Mouse (Mus musculus) cerebellum, adult 18-20 months (tissue): ENCODE measurements at regions not wholly inside any gene's neighbourhood (a gene's known extent, or its start where the extent isn't known, plus 50 kb on each side); places are given as distances from the start of the nearest gene placed in this dataset.
"Not testable (repeated sequence)": the region's sequence is repeated elsewhere in the genome, so short reads cannot be mapped to it uniquely, and the experiment has no call there.

Source experiments
- DNase-seq, 2 experiments: peaks; one replicate each; pipeline ENCODE4 v3.0.0; 2021

DNA sequence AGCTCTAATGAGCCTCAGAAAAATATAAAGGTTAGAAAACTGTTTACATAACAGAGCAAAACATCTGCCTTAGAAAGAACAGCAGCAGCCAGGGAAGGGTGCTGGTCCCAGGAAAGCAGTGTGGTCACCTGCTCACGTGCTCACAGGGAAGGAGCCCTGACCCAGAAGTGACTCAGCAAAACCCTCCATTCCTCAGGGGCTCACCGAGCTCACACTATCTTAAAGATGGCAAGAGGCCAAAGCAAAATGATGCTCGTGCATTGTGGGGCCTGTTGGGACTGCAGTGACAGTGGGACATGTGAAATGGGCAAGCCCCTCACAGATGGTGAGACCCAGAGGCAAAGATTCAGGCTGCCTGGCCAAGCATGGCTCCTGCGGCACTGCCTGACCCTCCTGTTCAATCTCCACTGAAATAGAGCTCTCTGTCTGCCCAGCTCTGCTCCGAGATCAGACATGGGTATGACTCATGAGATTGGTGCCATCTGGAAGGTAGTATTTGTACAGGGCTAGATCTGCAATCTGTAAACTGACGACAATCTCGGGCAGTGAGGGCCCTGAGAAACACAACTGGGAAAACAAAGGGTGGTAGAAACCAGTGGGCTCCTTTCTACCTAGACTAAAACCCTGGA is 138.4 kb downstream of the Tcp10c start:
- DNase-seq: peak in 1 of 2 experiments; percentile 34

- not testable (repeated sequence) for DNase-seq
These were observed 139.5 kb downstream of the Tcp10c start for GRCm38 (mm10) chr17:13493866-13494265.

DNA sequence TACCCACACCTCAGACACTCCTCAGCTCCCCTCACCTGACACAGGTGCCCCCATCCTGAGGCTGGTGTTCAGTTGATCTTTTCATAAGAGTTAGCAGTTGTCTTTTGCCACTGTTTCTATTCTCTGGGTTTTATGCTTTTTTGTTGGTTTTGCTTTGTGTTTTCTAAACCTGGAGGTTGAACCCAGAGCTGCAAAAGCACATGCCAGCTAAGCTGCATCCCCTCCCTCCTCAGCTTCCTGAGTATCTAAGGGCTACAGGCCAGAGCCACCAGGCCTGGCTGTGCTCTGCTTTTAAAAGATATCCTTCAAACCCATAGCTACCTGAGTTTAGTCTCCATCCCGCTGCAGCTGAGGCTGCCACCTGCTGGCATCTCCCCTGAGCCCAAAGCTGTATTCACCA is 140.1 kb downstream of the Tcp10c start:
- DNase-seq: not testable (repeated sequence)

GRCm38 (mm10) chr17:13504365-13504764 is 150.0 kb downstream of the Tcp10c start:
- not testable (repeated sequence) for DNase-seq

DNA sequence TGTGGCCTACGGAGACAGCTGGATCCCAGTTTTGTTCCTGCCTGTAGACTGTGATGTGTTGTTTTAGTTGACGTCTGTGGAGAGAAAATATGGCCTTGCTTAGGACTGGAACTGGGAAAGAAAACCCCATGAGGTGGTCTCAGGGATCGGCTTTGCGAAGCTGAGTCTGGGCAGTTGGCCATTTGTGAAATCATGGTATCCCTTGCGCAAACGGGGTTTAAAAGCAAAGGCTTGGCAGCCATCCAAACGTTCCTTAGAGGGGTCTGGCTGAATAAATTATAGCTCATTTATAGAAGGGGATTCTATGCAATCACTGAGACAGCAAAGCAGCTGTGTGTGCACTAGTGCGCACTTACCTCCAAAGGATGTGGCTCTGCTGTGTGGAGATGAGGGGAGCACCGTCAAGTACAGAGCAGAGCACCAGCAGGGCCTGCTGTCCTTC is 150.5 kb downstream of the Tcp10c start:
- not testable (repeated sequence) for DNase-seq

GRCm38 (mm10) chr17:13507397-13508063 is 153.2 kb downstream of the Tcp10c start:
- DNase-seq: not testable (repeated sequence)

DNA sequence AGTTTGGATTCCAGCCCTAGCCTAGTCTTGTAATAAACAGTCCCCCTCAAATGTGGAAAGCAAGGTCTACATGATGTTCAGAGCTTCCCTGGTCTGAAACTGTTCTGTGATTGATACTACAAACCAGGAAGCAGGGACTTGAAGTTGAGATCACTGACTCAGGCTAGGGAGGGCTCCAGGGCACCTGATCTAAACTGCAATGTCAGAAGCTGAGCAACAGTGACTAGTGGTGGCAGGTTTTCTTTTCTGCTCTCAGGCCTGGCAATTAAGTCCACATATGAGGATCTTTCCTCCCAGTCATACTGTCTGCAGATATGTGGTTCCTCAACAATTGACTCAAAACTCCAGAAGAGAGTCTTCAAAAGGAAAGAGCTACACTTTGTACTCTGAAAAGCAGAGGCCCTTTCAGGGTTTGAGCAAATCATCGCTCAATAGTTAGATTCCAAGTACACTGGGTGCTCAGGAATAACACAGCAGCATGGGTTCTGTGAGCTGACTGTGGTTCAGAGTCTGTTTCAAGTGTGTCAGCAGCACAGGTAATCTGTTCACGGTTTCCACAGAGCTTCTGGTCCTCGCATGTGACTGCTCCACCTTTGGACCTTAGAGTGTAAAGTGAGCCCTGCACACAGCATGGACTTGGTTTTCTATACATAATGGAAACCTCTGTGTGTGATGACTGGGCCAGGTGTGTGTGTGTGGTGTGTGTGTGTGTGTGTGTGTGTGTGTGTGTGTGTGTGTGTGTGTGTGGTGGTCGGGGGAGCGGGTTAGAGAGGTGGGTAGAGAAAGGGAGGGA is 165.2 kb downstream of the Tcp10c start:
- DNase-seq: not testable (repeated sequence)

- not testable (repeated sequence) for DNase-seq
These were observed 178.2 kb downstream of the Tcp10c start for GRCm38 (mm10) chr17:13532579-13532978.

- DNase-seq: no peak
These were observed 186.3 kb downstream of the Tcp10c start for GRCm38 (mm10) chr17:13540446-13541241.

- no peak for DNase-seq
These were observed 186.9 kb downstream of the Tcp10c start for GRCm38 (mm10) chr17:13541249-13541648.

DNA sequence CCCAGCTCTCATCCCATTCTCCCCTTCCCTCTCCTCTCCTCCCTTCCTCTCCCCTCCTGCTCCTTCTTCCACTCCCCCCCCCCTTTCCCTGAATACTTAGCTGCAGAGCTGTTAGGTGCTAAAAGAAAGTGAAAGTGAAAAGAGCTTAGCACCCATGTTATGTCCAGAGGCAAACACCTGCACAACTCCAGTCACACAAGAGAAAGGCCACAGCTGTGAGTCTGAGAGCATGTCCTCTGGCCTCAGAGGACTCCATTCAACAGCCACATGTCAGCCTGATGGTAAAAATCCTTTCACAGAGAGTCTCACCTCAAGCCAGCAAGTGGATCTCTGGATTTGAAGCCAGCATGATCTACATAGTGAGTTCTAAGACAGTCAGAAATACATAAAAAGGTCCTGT is 187.9 kb downstream of the Tcp10c start:
- DNase-seq: no peak

- no peak for DNase-seq
These were observed 188.5 kb downstream of the Tcp10c start for GRCm38 (mm10) chr17:13542856-13543255.

DNA sequence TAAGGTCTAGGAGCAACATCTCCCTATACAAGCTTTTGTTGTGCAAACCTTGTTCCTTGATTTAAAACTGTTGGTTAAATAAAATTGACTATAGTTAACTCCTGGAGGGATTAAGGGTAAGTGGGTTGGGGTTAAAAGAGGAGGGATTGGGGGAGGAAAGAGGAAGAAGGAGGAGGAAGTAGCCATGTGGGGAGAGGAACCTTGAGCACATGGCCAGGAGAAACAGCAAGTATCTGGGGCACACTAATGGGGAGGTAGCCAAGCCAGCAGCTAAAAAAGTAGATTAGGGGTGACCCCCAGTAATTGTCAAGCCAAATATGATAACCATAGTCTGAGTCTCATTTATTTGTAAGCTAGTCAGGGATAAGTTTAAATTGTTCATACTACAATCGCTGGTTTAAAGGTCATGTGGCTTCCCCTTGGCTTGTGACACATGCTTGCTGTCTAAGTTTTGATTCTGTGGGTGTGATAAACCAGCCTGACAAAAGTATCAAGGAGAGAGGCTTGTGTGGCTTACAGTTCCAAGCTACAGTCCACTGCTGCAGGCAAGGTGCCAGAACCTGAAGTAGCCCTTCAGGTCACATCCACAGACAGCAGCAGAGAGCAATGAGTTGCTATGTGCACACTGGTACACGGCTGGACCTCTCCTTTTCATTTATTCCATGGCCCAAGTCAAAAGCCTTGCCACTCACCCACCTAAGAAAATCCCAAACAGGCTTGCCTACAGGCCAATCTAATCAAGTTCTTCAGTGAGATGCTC is 189.8 kb downstream of the Tcp10c start:
- peak in 1 of 2 experiments; percentile 21 for DNase-seq

GRCm38 (mm10) chr17:13546249-13546648 is 191.9 kb downstream of the Tcp10c start:
- DNase-seq: no peak

- peak; percentile 16 to 25 for DNase-seq
These were observed 192.3 kb downstream of the Tcp10c start for GRCm38 (mm10) chr17:13546669-13547085.

DNA sequence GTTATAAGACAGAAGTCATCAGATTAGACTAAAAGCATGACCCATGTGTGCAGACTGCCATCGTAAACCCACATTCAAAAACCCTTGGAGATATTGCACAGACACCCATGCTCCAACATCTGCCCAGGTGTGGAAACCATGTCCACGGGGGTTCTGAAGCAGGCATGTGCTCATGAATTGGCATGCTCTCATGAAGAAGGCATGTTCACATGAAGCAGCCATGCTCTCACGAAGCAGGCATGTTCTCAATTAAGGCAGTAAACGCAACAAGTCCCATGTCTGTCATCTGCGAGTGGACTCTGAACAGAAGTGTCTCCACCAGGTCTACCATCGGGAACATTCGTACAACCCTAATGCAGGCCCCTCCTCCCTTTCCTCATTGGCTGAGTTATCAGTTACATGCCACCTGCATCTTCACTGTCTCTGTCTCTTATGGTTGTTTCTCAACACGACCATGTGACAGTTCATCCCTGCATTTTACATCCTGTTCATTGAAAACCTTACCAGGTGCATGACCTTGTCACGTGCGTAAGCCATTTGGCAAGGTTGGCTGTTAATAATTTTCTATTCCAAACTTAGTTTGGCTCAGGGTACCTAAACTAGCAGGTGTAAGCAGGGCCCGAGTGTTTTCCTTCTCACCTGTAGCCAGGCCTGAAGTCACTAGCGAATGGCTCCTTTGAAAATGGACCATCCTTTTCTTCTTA is 193.4 kb downstream of the Tcp10c start:
- no peak for DNase-seq

GRCm38 (mm10) chr17:13549975-13550895 is 195.9 kb downstream of the Tcp10c start:
- DNase-seq: no peak

DNA sequence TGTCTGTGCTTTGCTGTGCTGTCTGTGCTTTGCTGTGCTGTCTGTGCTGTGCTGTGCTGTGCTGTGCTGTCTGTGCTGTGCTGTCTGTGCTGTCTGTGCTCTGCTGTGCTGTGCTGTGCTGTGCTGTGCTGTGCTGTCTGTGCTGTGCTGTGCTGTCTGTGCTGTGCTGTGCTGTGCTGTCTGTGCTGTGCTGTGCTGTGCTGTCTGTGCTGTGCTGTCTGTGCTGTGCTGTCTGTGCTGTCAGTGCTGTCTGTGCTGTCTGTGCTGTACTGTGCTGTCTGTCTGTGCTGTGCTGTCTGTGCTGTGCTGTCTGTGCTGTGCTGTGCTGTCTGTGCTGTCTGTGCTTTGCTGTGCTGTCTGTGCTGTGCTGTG is 196.5 kb downstream of the Tcp10c start:
- not testable (repeated sequence) for DNase-seq

DNA sequence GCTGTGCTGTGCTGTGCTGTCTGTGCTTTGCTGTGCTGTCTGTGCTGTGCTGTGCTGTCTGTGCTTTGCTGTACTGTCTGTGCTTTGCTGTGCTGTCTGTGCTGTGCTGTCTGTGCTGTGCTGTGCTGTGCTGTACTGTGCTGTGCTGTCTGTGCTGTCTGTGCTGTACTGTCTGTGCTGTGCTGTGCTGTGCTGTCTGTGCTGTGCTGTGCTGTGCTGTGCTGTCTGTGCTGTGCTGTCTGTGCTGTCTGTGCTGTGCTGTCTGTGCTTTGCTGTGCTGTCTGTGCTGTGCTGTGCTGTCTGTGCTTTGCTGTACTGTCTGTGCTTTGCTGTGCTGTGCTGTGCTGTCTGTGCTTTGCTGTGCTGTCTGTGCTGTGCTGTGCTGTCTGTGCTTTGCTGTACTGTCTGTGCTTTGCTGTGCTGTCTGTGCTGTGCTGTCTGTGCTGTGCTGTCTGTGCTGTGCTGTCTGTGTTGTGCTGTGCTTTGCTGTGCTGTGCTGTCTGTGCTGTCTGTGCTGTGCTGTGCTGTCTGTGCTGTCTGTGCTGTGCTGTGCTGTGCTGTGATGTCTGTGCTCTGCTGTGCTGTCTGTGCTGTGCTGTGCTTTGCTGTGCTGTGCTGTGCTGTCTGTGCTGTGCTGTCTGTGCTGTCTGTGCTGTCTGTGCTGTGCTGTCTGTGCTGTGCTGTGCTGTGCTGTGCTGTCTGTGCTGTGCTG is 197.5 kb downstream of the Tcp10c start:
- not testable (repeated sequence) for DNase-seq

DNA sequence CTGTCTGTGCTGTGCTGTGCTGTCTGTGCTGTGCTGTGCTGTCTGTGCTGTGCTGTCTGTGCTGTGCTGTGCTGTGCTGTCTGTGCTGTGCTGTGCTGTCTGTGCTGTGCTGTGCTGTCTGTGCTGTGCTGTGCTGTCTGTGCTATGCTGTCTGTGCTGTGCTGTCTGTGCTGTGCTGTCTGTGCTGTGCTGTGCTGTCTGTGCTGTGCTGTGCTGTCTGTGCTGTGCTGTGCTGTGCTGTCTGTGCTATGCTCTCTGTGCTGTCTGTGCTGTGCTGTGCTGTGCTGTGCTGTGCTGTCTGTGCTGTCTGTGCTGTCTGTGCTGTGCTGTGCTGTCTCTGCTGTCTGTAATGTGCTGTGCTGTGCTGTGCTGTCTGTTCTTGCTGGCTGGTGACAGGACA is 198.5 kb downstream of the Tcp10c start:
- not testable (repeated sequence) for DNase-seq
